Mouse (Mus musculus) forebrain, embryonic 10.5 days (tissue): ENCODE results near the gene Runx1. TPM values are rescaled to one million over a fixed set of nuclear protein-coding genes. Genes with fewer than 3 reads are reported as not detected.
A peak's percentile ranks its signal among the peaks of the same experiment; 100 is the strongest.

Experiments used
- DNase-seq: peaks from one replicate; pipeline ENCODE4 v3.0.0-alpha.2; 2017; ENCODE audit warnings: low spot score; ENCODE audit errors: extremely low spot score
- H3K27ac ChIP-seq: fragments of 300-500 bp; sonication (generic); 2 replicates; pipeline ENCODE4 v1.5.1; 2016; ENCODE audit warnings: mild to moderate bottlenecking
- H3K27me3 ChIP-seq: fragments of 300-500 bp; sonication (generic); 2 replicates; pipeline ENCODE4 v1.6.1; 2016; ENCODE audit warnings: mild to moderate bottlenecking; ENCODE audit not compliant: poor library complexity, severe bottlenecking
- H3K36me3 ChIP-seq: fragments of 300-500 bp; sonication (generic); replicated peaks from 2 replicates; pipeline ENCODE4 v1.6.1; 2016; ENCODE audit warnings: mild to moderate bottlenecking, moderate library complexity
- H3K4me1 ChIP-seq: fragments of 300-500 bp; sonication (generic); 2 replicates; pipeline ENCODE4 v1.6.1; 2016
- H3K4me3 ChIP-seq: fragments of 300-500 bp; sonication (generic); 2 replicates; pipeline ENCODE4 v1.5.1; 2016; ENCODE audit warnings: mild to moderate bottlenecking, moderate library complexity
- H3K9me3 ChIP-seq: fragments of 300-500 bp; sonication (generic); 2 replicates; pipeline ENCODE4 v1.6.1; 2016; ENCODE audit warnings: mild to moderate bottlenecking, moderate library complexity
- WGBS: fragments of 180-500 bp; shearing (Covaris S2); methylation state at CpG from one replicate; pipeline ENCODE4 v1.1.7; 2016; 5-methylcytosine and 5-hydroxymethylcytosine counted together
- polyA plus RNA-seq: library from polyadenylated mRNA; unstranded; fragments of >200 nt; fragmentation: Nextera tagmentation; extraction: Ambion mirVana; gene quantifications from 2 replicates; pipeline ENCODE4 v1.2.1, GENCODE M21; 2016

The Runx1 gene
- polyA plus RNA-seq, 1 experiment from 2014 or later = 2.3 TPM

DNA sequence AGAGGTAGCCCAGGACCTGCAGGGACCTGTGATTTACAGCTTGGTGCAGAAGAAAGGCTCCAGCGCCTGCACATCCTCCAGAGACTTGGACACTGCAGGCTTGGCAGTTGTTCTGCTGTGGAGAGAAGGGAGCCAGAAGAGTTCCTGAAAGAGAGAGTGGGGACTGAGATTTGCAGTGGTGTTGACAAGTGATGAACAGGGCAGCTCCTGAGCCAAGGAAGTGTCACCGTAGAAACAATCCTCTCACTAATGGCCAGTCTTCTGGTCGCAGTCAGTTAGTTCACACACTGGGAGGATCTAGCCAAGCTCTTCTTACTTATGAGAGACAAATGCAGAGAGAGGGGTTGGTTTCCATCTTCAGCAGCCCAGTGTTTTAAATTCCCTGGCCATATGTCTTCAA, 24.5 kb upstream of the Runx1 start:
- WGBS = 89% methylated on average over 3 of the region's 3 CpGs
- H3K4me1 ChIP-seq = peaks cover 8% of the 10 kb centered on the region
- no peak for DNase-seq
- no peaks in the 10 kb centered on the region for H3K9me3 ChIP-seq
- H3K36me3 ChIP-seq = no peaks in the 10 kb centered on the region
- H3K4me3 ChIP-seq = no peak overlapping the region
- no peaks in the 10 kb centered on the region for H3K27me3 ChIP-seq
- no peak overlapping the region for H3K27ac ChIP-seq

GRCm38 (mm10) chr16:92847762-92848300, 21.9 kb upstream of the Runx1 start:
- no peak overlapping the region for H3K27ac ChIP-seq
- no peaks in the 10 kb centered on the region for H3K9me3 ChIP-seq
- 87% methylated on average over 3 of the region's 3 CpGs for WGBS
- no peak overlapping the region for H3K4me3 ChIP-seq
- no peaks in the 10 kb centered on the region for H3K27me3 ChIP-seq
- no peaks in the 10 kb centered on the region for H3K36me3 ChIP-seq
- H3K4me1 ChIP-seq = peaks cover 13% of the 10 kb centered on the region
- DNase-seq = no peak

DNA sequence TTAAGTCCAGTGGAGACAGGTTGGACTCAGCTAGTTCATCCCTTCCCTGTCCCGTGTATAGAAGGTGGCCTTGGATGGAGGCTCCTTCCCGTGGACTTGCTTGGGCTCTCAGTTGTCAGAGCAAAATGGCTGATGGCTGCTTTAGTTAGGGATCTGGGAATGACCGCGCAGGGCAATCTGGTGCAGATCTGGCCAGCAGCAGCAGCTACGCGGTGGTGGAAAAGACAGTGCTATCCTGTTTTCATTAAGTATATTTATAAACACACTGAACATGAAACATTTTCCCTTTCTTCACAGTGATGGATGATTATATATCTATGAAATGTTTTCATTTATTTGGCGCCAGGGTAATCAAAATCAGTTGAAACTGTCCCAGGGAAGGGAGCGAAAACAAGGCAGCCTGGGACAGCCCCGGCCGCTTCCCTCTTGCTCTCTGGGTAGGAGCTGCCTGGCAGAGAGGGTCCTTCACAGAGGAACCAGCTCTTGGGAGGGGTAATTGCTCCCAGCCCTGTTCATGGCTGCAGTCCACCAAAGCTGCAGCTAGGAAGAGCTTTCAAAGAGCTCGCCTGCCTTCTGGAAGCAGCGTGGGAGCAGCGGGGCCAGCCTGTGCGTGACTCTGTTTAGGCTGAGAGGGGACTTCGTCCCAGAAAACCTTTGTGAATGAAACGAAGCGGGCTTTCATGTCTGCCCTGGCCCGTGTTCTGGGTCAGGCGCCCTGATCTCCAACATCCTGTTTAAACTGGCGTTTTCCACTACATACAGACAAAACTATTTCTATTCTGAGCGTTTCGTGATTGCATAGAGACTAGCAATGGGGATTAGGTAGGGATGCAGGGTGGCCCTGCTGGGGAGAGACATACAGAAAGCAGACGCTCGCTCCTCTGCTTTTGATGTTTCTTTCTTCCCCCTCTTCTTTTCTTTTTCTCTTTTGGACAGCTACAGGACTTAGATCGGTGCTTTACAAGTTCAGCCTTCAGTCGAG, 19.6 kb upstream of the Runx1 start:
- 54% methylated on average over 26 of the region's 26 CpGs for whole genome bisulfite sequencing
- Histone ChIP-seq H3K27me3 (no peaks in the 10 kb centered on the region), H3K4me3 (no peak overlapping the region; the same call in 1 of the 2 replicates), H3K36me3 (no peaks in the 10 kb centered on the region), H3K27ac (0 out of 2 replicates have a peak overlapping the region, but pooled peaks have one; percentile 15), H3K4me1 (peaks cover 13% of the 10 kb centered on the region), H3K9me3 (no peaks in the 10 kb centered on the region)
- DNase-seq = peak; percentile 26

DNA sequence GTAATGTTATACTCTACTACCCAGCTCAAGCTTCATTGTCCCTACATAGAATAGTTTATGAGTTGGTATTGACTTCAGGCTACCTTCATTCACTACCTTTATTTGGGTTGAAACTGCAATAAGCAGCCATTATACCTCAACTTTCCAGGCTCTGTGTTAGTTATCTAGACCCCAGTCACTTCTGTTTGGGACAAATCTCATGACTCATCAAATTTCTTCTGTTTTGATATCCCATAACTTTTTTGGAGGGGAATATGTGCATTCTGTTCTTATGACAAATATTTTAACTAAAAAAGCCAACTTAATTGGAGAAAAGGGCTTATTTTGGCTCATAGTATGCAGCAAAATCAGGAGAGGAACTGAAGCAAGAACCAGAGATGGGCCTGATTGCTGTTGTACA, 12.8 kb upstream of the Runx1 start:
- no peaks in the 10 kb centered on the region for H3K36me3 ChIP-seq
- no peaks in the 10 kb centered on the region for H3K27me3 ChIP-seq
- H3K9me3 ChIP-seq = no peaks in the 10 kb centered on the region
- no peak for DNase-seq
- peaks cover 4% of the 10 kb centered on the region; the same call in 1 of the 2 replicates for H3K4me1 ChIP-seq
- H3K4me3 ChIP-seq = no peak overlapping the region
- H3K27ac ChIP-seq = no peak overlapping the region

GRCm38 (mm10) chr16:92831341-92831740, 5.4 kb upstream of the Runx1 start:
- DNase-seq = no peak
- WGBS = 95% methylated on average over 2 of the region's 2 CpGs
- Histone ChIP-seq H3K27ac (no peak overlapping the region), H3K4me3 (no peak overlapping the region), H3K36me3 (no peaks in the 10 kb centered on the region), H3K27me3 (peaks cover 9% of the 10 kb centered on the region; the same call in 1 of the 2 replicates), H3K9me3 (no peaks in the 10 kb centered on the region), H3K4me1 (peaks cover 38% of the 10 kb centered on the region)

DNA sequence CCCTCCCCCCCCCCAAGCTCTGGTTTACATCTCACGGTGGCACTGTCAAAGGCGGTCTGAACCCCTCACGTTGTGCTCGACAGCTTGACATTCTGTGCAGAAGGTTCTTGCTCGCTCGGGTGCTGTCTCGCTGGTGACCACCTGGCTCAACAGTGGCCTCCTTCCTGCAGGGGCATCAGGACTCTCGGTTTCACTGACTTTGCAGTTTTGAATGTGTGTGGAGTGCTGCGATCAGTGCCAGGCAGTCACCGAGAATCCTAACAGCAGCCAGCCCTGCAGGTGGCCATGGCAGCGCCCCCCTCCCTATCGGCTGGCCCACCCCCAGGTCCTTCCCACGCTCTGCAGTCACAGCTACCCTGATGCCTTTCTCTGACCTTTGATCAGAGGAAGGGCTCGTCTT, 4.5 kb upstream of the Runx1 start:
- H3K27me3 ChIP-seq = peaks cover 9% of the 10 kb centered on the region; the same call in 1 of the 2 replicates
- no peak overlapping the region for H3K4me3 ChIP-seq
- no peak for DNase-seq
- 59% methylated on average over 14 of the region's 14 CpGs for WGBS
- peaks cover 34% of the 10 kb centered on the region for H3K4me1 ChIP-seq
- H3K9me3 ChIP-seq = no peaks in the 10 kb centered on the region
- H3K36me3 ChIP-seq = no peaks in the 10 kb centered on the region
- no peak overlapping the region for H3K27ac ChIP-seq

- Histone ChIP-seq H3K4me1 (peaks cover 37% of the 10 kb centered on the region), H3K4me3 (no peak overlapping the region), H3K36me3 (no peaks in the 10 kb centered on the region), H3K27me3 (peaks cover 9% of the 10 kb centered on the region; the same call in 1 of the 2 replicates), H3K9me3 (no peaks in the 10 kb centered on the region), H3K27ac (0 out of 2 replicates have a peak overlapping the region, but pooled peaks have one; percentile 59)
- 43% methylated on average over 8 of the region's 8 CpGs for WGBS
- DNase-seq = no peak
These were observed 2.4 kb upstream of the Runx1 start for GRCm38 (mm10) chr16:92828308-92828862.

GRCm38 (mm10) chr16:92827663-92828307, 1.8 kb upstream of the Runx1 start:
- 62% methylated on average over 7 of the region's 7 CpGs for WGBS
- peaks cover 39% of the 10 kb centered on the region for H3K4me1 ChIP-seq
- H3K27ac ChIP-seq = peak overlapping the region; percentile 59; the same call in 1 of the 2 replicates
- H3K9me3 ChIP-seq = no peaks in the 10 kb centered on the region
- no peaks in the 10 kb centered on the region for H3K36me3 ChIP-seq
- H3K4me3 ChIP-seq = no peak overlapping the region
- peak; percentile 32 for DNase-seq
- peaks cover 9% of the 10 kb centered on the region; the same call in 1 of the 2 replicates for H3K27me3 ChIP-seq

DNA sequence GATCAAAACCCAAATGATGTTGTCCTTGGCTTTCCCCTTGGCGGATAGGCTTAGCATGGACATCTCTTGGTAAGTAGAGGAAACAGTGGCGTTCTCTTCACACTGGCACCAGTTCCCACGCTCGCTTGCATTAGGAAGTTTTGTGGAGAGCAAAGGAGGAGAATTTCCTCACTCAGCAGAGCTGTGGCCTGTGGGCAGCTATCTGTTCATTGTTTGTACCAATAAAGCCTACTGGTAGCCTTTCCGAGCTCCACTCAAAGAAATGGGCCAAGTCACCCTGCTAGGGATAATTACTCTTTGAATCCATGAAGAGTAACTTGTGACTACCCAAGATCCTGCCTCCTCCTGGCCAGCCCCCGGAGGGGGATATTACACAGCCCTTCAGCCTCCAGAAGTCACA, 734 bp upstream of the Runx1 start:
- peaks cover 47% of the 10 kb centered on the region for H3K4me1 ChIP-seq
- no peaks in the 10 kb centered on the region for H3K9me3 ChIP-seq
- DNase-seq = no peak
- no peak overlapping the region for H3K4me3 ChIP-seq
- H3K27me3 ChIP-seq = peaks cover 9% of the 10 kb centered on the region; the same call in 1 of the 2 replicates
- H3K27ac ChIP-seq = no peak overlapping the region
- WGBS = 87% methylated on average over 6 of the region's 6 CpGs
- H3K36me3 ChIP-seq = no peaks in the 10 kb centered on the region

DNA sequence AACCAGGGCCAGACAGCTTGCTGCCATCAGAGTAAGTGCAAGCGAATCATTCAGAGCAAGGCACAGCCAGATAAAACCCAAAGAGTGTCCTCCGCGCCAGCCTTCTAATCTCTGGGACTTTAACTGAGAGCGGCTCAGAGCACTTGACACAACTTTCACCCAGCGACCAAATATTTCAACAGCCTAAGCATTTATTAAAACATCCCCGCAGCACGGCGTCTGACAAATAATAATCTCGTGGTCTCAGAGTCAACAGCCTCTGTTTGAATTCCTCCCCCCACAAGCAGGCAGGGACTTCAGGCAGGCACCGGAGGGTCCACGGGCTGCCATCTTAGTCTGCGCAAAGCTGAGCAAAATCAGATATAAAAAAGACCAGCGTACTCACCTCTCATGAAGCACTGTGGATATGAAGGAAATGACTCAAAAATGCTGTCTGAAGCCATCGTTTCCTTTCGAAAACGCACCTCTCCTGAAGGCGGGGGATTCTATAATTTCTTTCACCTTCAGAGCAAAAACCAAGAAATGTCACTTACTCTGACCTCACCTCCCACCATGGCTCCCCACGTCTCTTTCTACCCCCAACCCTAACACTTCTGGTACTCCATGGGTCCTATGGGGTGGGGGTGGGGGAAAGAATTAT, 625 bp downstream of the Runx1 start:
- WGBS = 91% methylated on average over 18 of the region's 18 CpGs
- peaks cover 2% of the 10 kb centered on the region; the same call in 1 of the 2 replicates for H3K27me3 ChIP-seq
- H3K36me3 ChIP-seq = no peaks in the 10 kb centered on the region
- H3K9me3 ChIP-seq = no peaks in the 10 kb centered on the region
- H3K4me3 ChIP-seq = no peak overlapping the region
- DNase-seq = no peak
- H3K27ac ChIP-seq = no peak overlapping the region
- peaks cover 41% of the 10 kb centered on the region for H3K4me1 ChIP-seq

GRCm38 (mm10) chr16:92824723-92825203, 1.2 kb downstream of the Runx1 start:
- WGBS = 92% methylated on average over 9 of the region's 9 CpGs
- H3K9me3 ChIP-seq = no peaks in the 10 kb centered on the region
- H3K4me3 ChIP-seq = no peak overlapping the region
- H3K4me1 ChIP-seq = peaks cover 38% of the 10 kb centered on the region
- no peak for DNase-seq
- no peak overlapping the region for H3K27ac ChIP-seq
- no peaks in the 10 kb centered on the region; the same call in 1 of the 2 replicates for H3K27me3 ChIP-seq
- H3K36me3 ChIP-seq = no peaks in the 10 kb centered on the region
